Mouse (Mus musculus) brain, embryonic 14.5 days (tissue): ENCODE measurements at regions not wholly inside any gene's neighbourhood (a gene's known extent, or its start where the extent isn't known, plus 50 kb on each side); places are given as distances from the start of the nearest gene placed in this dataset.

Experiments
- CTCF ChIP-seq: fragments of 200-500 bp; IDR thresholded peaks from 2 replicates; pipeline ENCODE4 v1.5.1; 2012; ENCODE audit warnings: inconsistent platforms, mild to moderate bottlenecking, moderate library complexity, borderline replicate concordance; ENCODE audit not compliant: insufficient read depth, insufficient read length; ENCODE audit errors: extremely low read depth
- POLR2A ChIP-seq: fragments of 200-500 bp; IDR thresholded peaks from 2 replicates; pipeline ENCODE4 v1.6.1; 2012; ENCODE audit warnings: mild to moderate bottlenecking, inconsistent platforms, borderline replicate concordance; ENCODE audit not compliant: poor library complexity, insufficient read depth, insufficient read length, severe bottlenecking; ENCODE audit errors: extremely low read depth

- TF ChIP-seq POLR2A, result no peak
- TF ChIP-seq CTCF, result no peak
Observed at GRCm38 (mm10) chr14:81823786-81824185, 1839.9 kb downstream of the Olfm4 start.
